Mouse (Mus musculus) mature B cell (primary cell): ENCODE results near the gene Atp5s.

Experiments
- in situ Hi-C: fragments of 300-500 bp; cut with MboI; formaldehyde crosslinking; loops from 2 replicates; pipeline ENCODE4 v1.14.3; 2019

Gene Atp5s

DNA sequence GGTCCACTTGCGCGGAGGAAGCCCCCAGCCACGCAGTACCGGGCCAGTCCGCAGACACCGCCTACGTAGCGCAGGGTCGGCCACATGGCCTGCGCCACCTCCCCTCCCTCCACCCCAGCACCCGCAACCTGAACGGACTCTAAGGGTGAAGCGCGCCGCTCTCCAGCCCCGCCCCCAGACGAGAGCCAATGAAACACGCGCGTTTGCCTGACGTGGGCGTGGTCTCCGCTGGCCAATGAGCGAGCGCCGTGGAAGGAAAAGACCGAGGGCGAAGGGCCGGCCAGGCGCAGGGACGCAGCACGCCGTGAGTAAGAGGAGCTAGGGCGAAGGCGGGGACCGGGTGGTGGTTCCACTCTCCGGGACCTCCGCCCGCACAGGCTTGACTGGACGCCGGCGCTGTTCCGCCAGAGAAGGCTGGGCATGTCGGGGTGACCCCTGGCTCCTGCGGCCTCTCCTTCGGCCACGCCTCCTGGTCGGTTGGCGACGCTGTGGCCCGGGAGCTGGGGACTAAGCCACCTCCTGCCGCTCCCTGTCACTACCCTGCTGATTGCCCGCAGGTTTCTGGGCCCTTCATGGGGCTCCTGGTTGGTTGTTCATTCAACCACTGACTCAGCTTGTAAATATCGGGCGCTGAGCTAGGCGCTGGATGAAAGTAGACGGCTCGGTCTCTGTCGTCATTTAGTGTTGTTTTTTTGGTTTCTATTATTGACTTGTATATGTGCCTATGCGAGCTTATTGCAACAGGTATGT lies at the start of gene Atp5s, which contains the start of gene L2hgdh:
TSS of gene Atp5s (plus strand) at position 240 of the 750 bp plus-strand sequence.
TSS of gene L2hgdh (minus strand) at position 163 of the 750 bp plus-strand sequence.
- in situ Hi-C loops: no loop called here

DNA sequence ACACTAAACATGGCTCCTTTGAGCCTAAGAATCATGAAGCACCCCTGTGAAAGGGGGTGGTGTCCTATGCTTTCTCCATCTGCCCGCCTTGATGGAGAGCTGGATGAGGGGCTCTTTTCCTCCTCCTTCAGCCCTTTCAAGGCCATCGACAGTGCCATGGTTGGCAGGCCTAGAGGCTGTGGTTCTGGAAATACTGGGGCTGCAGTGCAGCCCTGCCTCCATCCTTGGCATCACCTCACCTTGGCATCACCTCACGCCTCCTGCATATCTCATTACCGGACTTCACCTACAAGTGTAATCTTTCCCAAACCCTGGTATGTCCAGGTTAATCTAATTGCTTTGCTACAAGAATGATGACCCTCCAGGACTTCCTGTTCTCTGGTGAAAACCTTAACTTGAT lies 48.6 kb upstream of the Atp5s start:
- in situ Hi-C loops: no loop called here

DNA sequence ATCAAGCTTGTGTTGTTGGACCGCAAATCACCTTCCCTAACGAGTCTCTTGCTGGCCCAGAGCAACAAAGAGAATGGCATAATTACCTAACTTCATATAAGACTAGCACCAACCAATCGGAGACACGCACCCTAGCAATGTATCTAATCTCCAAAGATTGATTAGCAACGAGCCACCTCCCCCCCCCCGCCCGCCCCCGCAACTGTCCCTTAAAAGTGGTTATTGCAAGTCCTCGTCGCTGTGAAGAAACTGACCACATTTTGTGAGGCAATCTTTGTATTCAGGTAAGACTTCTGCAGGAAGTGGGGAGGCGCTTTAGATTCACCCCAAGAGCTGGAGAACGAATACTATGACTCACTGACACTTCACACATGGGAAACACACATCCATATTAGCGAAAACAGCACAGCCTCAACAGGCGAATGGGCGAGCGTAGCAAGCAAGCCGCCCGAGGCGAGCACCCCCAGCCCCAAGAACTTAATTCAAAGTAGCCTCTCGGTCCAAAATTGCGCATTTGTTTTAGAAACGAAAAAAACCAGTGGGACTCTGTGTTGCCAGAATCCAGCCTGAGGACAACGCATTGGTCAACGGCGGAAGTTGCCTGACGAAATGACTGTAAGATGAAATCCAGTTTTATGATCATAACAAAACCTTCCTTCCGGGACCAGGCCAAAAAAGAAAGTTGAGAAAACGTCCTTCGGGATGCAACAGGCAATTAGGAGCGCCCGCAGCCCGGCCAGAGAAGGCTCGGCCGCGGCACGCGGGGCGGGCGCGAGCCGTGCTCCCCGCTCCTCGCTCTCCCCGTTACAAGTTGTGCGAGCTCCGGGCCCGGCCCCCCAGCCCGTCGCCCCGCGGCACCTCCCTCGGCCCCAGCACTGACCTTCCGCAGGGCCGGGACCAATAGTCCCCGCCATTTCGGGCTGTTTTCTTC lies 43.9 kb upstream of the Atp5s start:
- in situ Hi-C loops: no loop called here

DNA sequence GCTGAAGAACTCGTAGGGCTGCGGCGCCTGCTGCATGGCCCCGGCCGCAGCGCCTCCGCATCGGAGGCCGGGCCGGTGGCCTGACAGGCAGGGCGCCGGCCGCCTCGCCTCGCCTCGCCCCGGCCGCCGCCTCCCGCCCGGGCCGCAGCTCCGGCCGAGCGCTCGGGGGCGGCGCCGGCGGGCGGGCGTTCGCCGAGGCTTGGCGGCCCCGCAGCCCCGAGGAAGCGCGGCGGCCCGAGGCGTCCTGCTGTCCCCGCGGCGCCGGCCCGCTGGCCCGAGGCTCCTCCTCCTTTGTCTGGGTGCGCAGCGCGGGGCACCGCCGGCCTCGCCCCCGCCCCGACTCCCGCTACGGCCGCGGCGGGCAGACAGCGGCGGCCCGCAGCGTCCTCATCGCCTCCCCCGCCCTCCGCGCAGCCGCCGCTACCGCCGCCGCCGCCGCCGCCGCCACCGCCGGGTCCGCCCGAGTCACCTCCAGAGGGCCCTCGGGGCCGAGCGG lies 43.1 kb upstream of the Atp5s start, which contains the start of gene Sos2:
TSS of gene Sos2 (minus strand) at position 287 of the 496 bp plus-strand sequence.
- in situ Hi-C loops: no loop called here

DNA sequence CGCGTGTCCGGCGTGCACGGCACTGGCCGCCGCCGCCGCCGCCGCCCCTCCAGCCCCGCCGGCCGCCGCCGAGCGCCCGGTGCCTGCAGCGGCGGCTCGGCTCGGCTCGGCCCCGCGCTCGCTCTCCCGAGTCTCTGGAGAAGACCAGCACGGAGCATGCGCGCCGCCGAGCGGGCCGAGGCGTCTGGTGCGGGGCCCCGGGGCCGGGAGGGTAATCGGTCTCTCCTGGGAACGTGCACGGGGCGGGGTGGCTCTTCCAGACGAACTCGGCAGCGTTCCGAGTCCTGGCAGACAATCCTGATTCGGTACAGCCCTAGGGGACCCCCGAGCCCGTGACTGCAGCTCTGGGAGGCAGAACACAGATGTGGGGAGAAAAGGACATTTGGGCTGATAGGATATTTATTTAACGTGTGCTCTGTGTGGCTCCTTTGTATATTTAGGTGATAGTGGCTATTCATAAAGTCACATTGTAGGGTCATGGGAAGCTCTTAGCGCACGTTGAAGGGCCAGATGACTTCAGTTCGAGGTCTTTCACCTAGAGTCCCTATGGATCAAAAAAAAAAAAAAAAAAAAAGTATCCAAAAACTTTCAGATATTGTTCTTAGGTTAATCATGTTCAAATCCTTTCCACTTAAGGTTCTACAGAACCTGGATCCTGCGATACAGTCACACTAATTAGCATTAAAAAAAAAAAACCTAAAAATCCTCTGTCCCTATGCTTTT lies 42.5 kb upstream of the Atp5s start:
- in situ Hi-C loops: no loop called here

DNA sequence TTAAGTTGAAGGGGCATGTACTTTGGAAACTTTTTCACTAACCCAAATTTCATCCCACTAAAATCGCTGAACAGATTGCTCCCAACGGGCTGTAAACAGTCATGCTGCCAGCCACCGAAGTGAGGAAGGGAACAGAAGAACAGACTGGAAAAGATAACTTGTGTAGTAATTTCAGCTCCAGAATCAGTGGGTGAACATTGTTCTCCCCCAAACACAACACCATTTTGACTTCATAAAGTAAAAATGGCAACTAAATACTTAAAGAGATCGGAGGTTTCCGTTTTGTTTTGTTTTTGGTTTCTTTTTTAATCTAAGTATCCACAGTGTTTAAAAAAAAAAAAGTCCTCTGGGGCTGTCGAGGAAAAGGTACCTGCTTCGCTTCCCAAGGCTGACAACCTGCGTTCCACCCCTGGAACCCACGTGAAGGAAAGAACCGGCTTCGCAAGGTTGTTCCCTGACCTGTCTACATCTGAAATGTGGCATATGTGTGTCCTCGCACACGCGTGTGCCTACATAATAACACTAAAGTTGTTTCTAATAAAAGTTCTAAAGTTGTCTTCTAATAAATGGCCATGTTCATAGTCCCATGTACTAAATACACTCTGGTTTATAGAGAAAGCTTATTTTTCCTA lies 41.8 kb upstream of the Atp5s start:
- in situ Hi-C loops: no loop called here

DNA sequence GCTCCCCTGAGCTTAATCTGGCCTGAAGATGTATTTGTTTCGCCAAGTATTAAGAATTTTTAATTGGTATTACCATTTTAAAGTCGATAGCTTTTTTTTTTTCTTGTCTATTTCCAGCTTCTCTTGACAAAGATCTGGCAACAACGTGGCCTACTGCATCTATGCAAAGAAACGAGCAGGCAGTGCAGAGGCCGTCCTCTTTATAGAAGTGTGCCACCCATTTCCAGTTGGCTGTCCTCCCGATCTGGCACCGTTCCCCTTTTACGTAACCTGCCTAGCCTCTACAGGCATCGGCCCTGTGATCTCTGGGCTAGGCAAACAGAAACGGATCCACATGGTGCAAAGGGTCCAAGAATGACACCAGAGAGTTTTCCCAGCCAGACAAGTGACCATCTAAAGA lies 41.2 kb upstream of the Atp5s start:
- in situ Hi-C loops: no loop called here

DNA sequence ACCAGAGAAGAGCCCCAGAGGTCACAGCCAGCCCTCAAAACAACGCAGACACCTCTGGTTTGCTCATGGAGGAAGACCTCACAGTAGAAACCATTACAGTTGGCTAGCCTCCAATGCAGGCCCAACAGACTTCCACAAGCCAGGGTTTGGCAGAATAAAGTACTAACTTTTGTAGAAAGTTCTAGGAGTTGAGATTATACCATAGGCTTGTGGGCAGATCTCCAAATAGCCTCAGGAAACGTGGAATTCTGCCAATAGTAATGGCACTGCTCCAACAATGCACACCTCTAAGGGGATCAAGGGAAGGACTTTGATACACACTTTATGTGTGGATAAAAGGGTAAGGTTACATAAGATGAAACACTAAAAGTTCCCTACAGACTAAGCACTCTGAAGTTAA lies 36.4 kb upstream of the Atp5s start:
- in situ Hi-C loops: no loop called here

DNA sequence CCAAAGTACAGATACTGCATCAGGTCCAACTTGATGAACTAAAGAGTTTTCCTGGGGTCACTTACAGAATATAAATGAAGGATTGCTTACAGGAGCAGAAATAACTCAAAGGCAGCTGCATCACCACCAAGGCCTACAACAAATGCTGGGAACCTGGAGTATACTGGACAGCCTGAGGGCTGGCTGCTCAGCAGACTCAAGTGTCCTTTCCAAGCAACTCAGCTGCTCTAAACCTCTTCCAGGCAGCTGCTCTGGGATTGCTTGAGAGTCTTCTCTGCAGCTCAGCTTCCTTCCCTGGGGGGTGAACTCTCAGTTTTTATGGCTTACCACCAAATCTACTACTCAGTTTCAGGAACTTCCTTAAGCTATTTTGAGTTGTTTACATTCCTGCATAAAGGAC lies 35.7 kb upstream of the Atp5s start:
- in situ Hi-C loops: no loop called here

DNA sequence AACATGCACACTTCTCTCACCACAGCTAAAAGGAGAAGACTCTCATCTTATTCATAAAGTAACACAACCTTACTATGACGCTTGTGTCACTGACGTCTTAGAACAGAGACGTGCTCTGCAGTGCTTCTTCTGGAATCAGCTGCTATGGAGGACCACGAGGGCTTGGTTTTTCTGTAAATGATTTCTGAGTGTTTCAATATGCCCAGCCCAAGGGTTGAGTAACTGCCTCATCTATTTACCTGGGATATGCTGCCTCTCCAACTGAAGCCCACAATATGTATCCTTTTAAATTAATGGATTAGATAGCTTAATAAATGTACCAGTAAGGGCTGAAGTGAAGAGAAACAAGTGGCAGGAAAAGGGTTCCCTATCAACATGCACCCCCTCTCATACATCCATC lies 34.0 kb upstream of the Atp5s start:
- in situ Hi-C loops: no loop called here

DNA sequence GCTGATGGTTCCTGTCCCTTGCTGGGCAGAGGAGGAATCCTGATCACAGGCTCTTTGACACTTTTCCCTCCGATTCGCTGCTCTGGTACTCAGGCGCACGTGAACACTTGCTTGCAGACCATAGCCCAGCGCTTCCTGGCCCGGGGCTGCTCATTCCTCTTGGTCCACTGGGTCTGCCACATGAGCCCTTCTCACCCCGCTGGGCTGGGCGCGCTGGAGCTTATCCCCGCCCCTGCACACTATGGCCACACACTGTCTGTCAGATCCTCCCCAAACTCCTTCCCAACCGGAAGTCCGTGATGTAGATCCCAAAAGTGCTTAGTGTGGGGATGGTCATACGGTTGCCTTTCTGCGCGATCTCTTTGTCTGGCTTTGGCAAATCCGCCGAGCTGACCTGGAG lies 31.3 kb upstream of the Atp5s start:
- in situ Hi-C loops: no loop called here

DNA sequence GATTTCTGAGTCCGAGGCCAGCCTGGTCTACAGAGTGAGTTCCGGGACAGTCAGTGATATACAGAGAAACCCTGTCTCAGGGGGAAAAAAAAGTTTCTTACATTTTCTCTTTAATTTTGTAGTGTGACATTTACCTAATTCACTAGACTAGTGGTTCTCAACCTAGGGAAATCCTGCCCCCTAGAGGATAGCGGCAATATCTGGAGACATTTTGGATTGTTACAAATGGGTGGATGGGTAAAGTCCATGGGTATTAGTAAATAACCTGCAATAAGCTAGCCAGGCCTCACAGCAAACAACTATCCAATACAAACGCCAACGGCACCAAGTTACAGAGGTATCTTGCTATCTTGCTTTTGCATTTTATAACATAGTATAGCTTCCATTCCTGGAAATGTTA lies 28.0 kb upstream of the Atp5s start:
- in situ Hi-C loops: no loop called here

DNA sequence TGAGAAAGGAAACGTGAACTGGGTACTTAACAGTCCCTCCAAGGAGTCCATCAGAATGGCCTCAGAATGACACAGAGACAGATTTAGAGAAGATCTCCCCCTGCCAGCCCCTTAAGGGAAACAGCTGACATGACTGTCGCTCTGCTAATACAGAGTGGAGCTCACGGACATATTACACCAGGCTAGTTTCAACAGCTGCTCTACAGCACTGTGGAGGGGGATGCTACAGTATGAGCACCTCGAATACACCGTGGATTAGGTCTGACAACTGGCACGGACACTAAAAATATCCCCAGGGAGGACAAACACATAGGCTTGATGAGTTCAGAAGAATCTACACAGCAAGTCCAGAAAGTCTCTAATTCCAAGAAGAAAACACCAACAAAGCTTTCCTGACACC lies 26.4 kb upstream of the Atp5s start:
- in situ Hi-C loops: no loop called here

DNA sequence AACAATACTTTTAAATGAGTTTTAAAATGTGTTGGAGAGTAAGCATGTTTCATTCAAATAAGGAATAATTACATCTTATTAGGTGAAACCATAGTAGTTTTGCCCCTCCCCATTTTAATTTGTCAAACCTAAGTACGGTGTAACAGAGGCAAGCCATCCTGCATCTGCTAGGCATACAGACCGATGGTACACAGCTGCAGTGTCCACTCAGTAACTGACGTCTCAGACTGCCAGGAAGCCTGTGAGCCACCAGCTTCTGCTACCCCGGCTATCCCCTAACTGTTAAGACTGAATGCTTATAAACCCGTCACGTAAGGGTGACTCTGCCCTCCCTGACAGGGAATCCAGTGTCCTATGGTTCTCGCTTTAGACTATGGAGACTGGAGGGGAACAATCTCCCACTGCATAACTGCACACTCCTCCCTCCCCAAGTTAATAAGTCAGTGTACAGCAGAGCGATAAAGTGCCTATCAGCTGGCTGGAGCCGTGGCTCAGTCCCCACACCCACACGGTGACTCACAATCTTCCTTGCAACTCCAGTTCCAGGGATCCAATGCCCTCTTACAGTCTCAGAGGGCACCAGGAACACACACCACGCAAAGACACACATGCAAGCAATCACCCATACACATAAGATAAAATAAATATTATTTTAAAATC lies 19.8 kb upstream of the Atp5s start:
- in situ Hi-C loops: no loop called here

DNA sequence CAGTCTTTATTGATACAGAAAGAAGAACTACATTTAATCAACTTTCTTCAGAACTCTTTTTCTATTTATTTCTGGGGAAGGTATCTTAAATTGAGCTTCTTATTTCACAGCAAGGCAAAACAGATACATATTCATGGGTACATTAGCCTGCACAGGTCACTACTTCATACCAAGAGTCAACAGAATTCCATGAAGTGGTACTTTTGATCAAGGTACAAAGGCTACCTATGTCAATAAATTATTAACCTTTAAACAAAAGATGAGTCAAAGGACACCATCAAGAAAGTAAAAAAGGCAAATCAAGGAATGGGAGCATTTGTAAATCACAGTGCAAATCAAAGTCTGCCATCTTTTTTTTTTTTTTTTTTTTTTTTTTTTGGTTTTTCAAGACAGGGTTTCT lies 11.1 kb upstream of the Atp5s start:
- in situ Hi-C loops: no loop called here

DNA sequence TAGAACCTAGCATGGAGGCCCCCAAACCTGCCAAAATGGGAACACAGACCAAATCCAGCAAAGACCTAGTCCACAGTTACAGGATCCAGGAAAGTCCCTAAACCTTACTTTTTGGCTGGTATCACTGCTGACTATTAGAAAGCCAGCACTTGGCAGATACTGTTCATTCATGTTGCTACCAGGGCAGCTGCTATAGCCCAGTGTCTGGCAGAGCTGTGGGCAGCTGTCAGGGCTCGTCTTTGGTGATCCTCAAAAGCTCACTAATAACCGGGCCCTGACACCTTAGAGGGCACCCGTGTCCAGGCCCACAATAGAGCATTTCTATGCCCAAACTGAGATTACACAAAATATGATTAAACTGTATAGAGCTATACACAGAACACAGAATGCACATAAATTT lies 1.9 kb upstream of the Atp5s start:
- in situ Hi-C loops: no loop called here

DNA sequence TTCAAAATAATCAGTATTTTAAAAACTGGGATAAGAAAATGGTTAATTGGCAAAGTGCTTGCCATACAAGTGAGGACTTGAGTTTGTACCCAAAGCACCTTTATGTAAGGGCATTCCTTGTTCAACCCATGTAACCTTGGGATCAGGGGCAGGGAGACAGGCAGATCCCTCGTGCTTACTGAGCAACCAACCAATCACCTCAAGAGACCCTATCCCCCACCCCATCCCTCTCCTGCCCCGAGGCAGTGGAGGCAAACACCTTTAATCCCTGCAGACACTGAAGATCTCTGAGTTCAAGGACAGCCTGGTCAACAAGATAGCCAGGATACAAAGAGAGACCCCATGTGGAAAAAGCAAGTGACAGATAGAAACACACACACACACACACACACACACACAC lies 1.4 kb upstream of the Atp5s start:
- in situ Hi-C loops: no loop called here

DNA sequence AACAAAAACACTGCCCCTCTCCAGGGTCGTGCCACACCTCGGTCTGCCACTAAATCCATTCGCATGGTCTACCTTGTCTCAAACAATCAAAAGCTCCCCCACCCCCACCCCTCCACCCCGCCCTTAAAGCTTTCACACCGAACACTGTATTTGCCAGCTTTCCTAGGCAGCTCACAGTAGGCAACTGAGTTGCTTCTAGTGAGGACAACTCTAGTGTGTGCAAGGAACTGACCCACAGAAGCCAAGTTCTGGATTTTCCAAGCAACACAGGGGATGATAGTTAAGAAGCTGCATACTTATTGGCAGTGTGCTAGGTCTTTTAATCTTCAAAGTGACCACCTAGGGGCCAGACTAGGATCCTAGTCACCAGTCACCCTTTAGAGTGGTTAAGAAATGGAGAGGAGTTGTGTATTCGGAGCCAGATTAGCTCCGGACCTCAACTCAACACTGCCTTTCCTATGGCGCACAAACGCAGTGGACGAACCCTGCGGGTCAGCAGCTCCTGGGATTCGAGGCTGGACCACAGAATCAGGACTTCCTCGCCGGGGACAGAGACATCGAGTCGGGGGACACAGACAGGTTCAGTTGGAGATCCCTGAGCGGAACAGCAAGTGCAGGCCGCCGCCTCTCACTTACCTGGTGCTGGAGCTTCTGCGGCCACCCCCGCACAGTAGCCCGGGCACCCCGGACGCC lies 586 bp upstream of the Atp5s start:
- in situ Hi-C loops: no loop called here

DNA sequence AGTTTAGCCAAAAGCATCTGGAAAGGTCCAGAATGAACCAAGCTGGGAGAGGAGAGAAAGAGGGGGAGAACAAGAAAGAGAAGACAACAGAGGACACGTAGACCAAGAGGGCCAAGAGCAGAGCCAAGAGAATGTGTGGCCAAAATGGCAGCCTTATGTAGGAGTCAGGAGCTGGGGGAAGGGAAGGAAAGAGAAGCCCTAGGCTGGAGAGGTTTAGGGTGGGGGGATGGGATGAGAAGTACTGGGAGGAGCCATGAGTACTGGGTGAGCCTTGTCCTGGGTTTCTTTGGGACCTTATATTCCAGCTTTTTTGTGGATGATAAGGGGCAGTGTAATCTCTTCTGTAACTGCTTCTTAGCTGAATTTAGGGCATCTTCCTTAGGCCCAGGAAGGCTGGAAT lies 4.5 kb downstream of the Atp5s start:
- in situ Hi-C loops: no loop called here

DNA sequence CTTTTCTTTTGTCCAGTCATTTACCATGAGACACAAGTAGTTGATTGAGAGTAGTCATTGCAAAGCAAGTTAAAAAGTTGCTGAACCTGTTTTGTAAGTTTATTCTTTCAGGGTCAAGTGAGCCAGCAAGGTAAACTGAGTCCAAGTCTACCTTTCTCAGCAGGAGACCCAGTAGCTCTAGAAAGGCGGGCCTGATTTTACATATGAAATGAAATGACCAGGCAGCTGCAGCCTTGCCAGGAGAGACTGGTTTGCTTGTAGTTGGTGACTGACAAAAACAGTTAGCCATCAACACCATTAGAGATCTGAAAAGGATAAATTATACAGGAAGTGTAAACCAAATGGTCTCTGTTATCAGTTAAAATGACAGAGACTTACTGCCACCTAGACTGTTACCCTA lies 5.6 kb downstream of the Atp5s start:
- in situ Hi-C loops: no loop called here

DNA sequence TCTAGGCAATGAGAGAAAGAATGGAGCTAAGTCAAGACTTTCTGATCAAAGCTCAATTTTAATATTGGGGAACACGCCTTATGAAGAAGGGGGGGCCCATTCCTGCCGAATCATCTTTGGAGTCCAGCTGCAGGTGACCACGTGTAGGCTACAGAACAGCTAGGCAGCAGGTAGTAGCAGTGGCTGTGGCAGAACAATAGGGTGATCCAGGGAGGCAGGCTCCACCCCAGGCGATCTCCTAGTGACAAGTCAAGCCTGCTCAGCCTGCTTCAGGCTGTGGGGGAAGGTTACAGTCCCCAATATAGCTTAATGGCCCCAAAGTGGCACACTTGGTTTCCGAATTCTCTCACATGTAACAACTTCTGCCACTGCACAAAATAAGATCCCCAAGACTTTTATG lies 7.5 kb downstream of the Atp5s start:
- in situ Hi-C loops: no loop called here
